Mouse (Mus musculus) heart, embryonic 10.5 days (tissue): ENCODE data around the gene Vmn2r103. TPM values are rescaled to one million over a fixed set of nuclear protein-coding genes. Genes with fewer than 3 reads are reported as not detected.

ENCODE experiments used
- DNase-seq: peaks from one replicate; pipeline ENCODE4 v3.0.0-alpha.2; 2017; ENCODE audit warnings: low spot score
- H3K27ac ChIP-seq: fragments of 300-500 bp; sonication (generic); 2 replicates; pipeline ENCODE4 v1.5.1; 2016; ENCODE audit warnings: mild to moderate bottlenecking
- H3K27me3 ChIP-seq: fragments of 300-500 bp; sonication (generic); 2 replicates; pipeline ENCODE4 v1.6.1; 2016; ENCODE audit warnings: mild to moderate bottlenecking; ENCODE audit not compliant: poor library complexity, insufficient read depth, severe bottlenecking
- H3K36me3 ChIP-seq: fragments of 300-500 bp; sonication (generic); 2 replicates; pipeline ENCODE4 v1.6.1; 2016; ENCODE audit warnings: mild to moderate bottlenecking, moderate library complexity
- H3K4me1 ChIP-seq: fragments of 300-500 bp; sonication (generic); 2 replicates; pipeline ENCODE4 v1.6.1; 2016; ENCODE audit warnings: mild to moderate bottlenecking
- H3K4me3 ChIP-seq: fragments of 300-500 bp; sonication (generic); 2 replicates; pipeline ENCODE4 v1.5.1; 2016; ENCODE audit warnings: mild to moderate bottlenecking, moderate library complexity
- H3K9me3 ChIP-seq: fragments of 300-500 bp; sonication (generic); 2 replicates; pipeline ENCODE4 v1.6.1; 2016; ENCODE audit warnings: mild to moderate bottlenecking, moderate library complexity
- WGBS: fragments of 180-500 bp; shearing (Covaris S2); methylation state at CpG from one replicate; pipeline ENCODE4 v1.1.7; 2016; 5-methylcytosine and 5-hydroxymethylcytosine counted together
- polyA plus RNA-seq: library from polyadenylated mRNA; unstranded; fragments of >200 nt; fragmentation: Nextera tagmentation; extraction: Ambion mirVana; gene quantifications from 2 replicates; pipeline ENCODE4 v1.2.1, GENCODE M21; 2016

Gene Vmn2r103
- polyA plus RNA-seq = not detected in 2 replicates

- DNase-seq = no peak
- Histone ChIP-seq H3K27me3 (no peaks in the 10 kb centered on the region), H3K4me3 (no peak within 1 kb of the TSS), H3K27ac (no peak within 1 kb of the TSS), H3K36me3 (no peaks in the 10 kb centered on the region), H3K4me1 (no peaks in the 10 kb centered on the region), H3K9me3 (peaks cover 2% of the 10 kb centered on the region; the same call in 1 of the 2 replicates)
- WGBS = 59% methylated on average over 4 of the region's 4 CpGs
These were observed at the start of gene Vmn2r103 for GRCm38 (mm10) chr17:19773063-19773462. Vmn2r103 (plus strand) TSS chr17:19773363.

- H3K36me3 ChIP-seq = no peaks in the 10 kb centered on the region
- H3K27me3 ChIP-seq = no peaks in the 10 kb centered on the region
- H3K27ac ChIP-seq = no peak overlapping the region
- H3K4me3 ChIP-seq = no peak overlapping the region
- H3K4me1 ChIP-seq = no peaks in the 10 kb centered on the region
- DNase-seq = no peak
- WGBS = 89% methylated on average over 4 of the region's 4 CpGs
- peaks cover 2% of the 10 kb centered on the region; the same call in 1 of the 2 replicates for H3K9me3 ChIP-seq
These were observed 5.8 kb downstream of the Vmn2r103 start for GRCm38 (mm10) chr17:19778994-19779393.

GRCm38 (mm10) chr17:19789248-19789647, 16.1 kb downstream of the Vmn2r103 start:
- H3K9me3 ChIP-seq = peaks cover 3% of the 10 kb centered on the region; the same call in 1 of the 2 replicates
- H3K27ac ChIP-seq = no peak overlapping the region
- no peaks in the 10 kb centered on the region for H3K4me1 ChIP-seq
- H3K4me3 ChIP-seq = no peak overlapping the region
- no peak for DNase-seq
- no peaks in the 10 kb centered on the region for H3K36me3 ChIP-seq
- no peaks in the 10 kb centered on the region for H3K27me3 ChIP-seq
- WGBS = 68% methylated on average over 1 of the region's 1 CpGs

Other genes starting within 250 kb of the Vmn2r103 start
- not detected in 2 replicates for gene Vmn2r101, start 196.1 kb upstream of the Vmn2r103 start, polyA plus RNA-seq
- not detected in 2 replicates for gene Vmn2r102, start 113.0 kb upstream of the Vmn2r103 start, polyA plus RNA-seq